Mouse (Mus musculus) ES-E14 (cell line): Measurements from ENCODE around the gene Pitpnc1.

Experiments used
- HCFC1 ChIP-seq: IDR thresholded peaks from 2 replicates; pipeline ENCODE4 v1.6.1; 2012; ENCODE audit warnings: low read length, inconsistent platforms, borderline replicate concordance; ENCODE audit not compliant: insufficient read depth
- MAFK ChIP-seq: IDR thresholded peaks from 2 replicates; pipeline ENCODE4 v1.6.1; 2014; ENCODE audit warnings: mild to moderate bottlenecking, low read depth, low read length, inconsistent platforms; ENCODE audit not compliant: insufficient read depth
- ZC3H11A ChIP-seq: IDR thresholded peaks from 2 replicates; pipeline ENCODE4 v1.6.1; 2012; ENCODE audit warnings: low read depth, mild to moderate bottlenecking, inconsistent platforms, low read length, borderline replicate concordance
- ZNF384 ChIP-seq: IDR thresholded peaks from 2 replicates; pipeline ENCODE4 v1.6.1; 2012; ENCODE audit warnings: low read depth, low read length, inconsistent platforms

DNA sequence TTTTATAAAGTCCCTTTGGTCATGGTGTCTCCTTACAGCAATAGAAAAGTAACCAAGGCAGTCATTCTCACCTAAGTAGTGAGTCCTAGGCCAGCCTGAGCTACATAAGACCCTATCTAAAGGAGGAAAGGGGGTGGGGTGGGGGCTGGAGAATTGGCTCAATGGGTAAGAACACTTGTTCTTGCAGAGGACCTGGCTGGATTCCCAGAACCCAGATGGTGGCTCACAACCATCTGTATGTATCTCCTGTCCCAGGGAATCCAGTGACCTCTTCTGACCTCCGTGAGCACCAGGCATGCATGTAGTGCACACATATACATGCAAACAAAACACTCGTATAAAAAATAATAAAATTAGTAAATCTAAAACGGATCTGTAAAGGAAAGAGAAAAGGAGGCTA lies 24.8 kb downstream of the Pitpnc1 start:
- TF ChIP-seq HCFC1 (no peak), MAFK (no peak), ZNF384 (no peak), ZC3H11A (no peak)
